Mouse (Mus musculus) lung, postnatal 0 days (tissue): ENCODE measurements at regions not wholly inside any gene's neighbourhood (a gene's known extent, or its start where the extent isn't known, plus 50 kb on each side); places are given as distances from the start of the nearest gene placed in this dataset.

ENCODE experiments used
- ATAC-seq: fragments of 200-750 bp; cut with Nextera tagmentation; 2 replicates; pipeline ENCODE4 v1.8.0; 2017; ENCODE audit warnings: moderate library complexity
- DNase-seq: peaks from one replicate; pipeline ENCODE4 v3.0.0-alpha.2; 2016; ENCODE audit warnings: low spot score
- H3K27ac ChIP-seq: fragments of 300-500 bp; sonication (generic); 2 replicates; pipeline ENCODE4 v1.5.1; 2014; ENCODE audit warnings: antibody characterized with exemption, mild to moderate bottlenecking, low read length, mixed read lengths
- H3K27me3 ChIP-seq: fragments of 300-500 bp; sonication (generic); replicated peaks from 2 replicates; pipeline ENCODE4 v1.6.1; 2014; ENCODE audit warnings: low read length, mixed read lengths; ENCODE audit not compliant: insufficient read depth
- H3K36me3 ChIP-seq: fragments of 300-500 bp; sonication (generic); 2 replicates; pipeline ENCODE4 v1.6.1; 2014; ENCODE audit warnings: low read length, mixed read lengths; ENCODE audit not compliant: insufficient read depth
- H3K4me1 ChIP-seq: fragments of 300-500 bp; sonication (generic); 2 replicates; pipeline ENCODE4 v1.6.1; 2014; ENCODE audit warnings: antibody characterized with exemption, low read depth, low read length, mixed read lengths; ENCODE audit not compliant: insufficient read depth
- H3K4me2 ChIP-seq: fragments of 300-500 bp; sonication (generic); replicated peaks from 2 replicates; pipeline ENCODE4 v1.6.1; 2014; ENCODE audit warnings: low read depth, mild to moderate bottlenecking, low read length, moderate library complexity, mixed read lengths
- H3K4me3 ChIP-seq: fragments of 300-500 bp; sonication (generic); 2 replicates; pipeline ENCODE4 v1.5.1; 2014; ENCODE audit warnings: low read depth, low read length
- H3K9ac ChIP-seq: fragments of 300-500 bp; sonication (generic); replicated peaks from 2 replicates; pipeline ENCODE4 v1.6.1; 2014; ENCODE audit warnings: low read depth, mild to moderate bottlenecking
- H3K9me3 ChIP-seq: fragments of 300-500 bp; sonication (generic); 2 replicates; pipeline ENCODE4 v1.6.1; 2016; ENCODE audit warnings: low read length, mixed read lengths
- CTCF ChIP-seq: IDR thresholded peaks from 2 replicates; pipeline ENCODE4 v1.5.1; 2016; ENCODE audit warnings: antibody characterized with exemption, mild to moderate bottlenecking
- EP300 ChIP-seq: IDR thresholded peaks from 2 replicates; pipeline ENCODE4 v1.6.1; 2016; ENCODE audit warnings: antibody characterized with exemption, mild to moderate bottlenecking, control low read depth
- WGBS: fragments of 180-500 bp; shearing (Covaris S2); extraction: QIAGEN DNeasy Blood & Tissue Kit; methylation state at CpG from one replicate; pipeline ENCODE4 v1.1.7; 2014; 5-methylcytosine and 5-hydroxymethylcytosine counted together

GRCm38 (mm10) chr15:97558725-97559124 lies 146.9 kb downstream of the Rpap3 start:
- TF ChIP-seq CTCF (no peak), EP300 (no peak)
- Histone ChIP-seq H3K27ac (no peak overlapping the region), H3K4me1 (no peaks in the 10 kb centered on the region), H3K27me3 (no peaks in the 10 kb centered on the region), H3K4me2 (no peak overlapping the region), H3K4me3 (no peak overlapping the region), H3K36me3 (no peaks in the 10 kb centered on the region), H3K9me3 (peaks cover 3% of the 10 kb centered on the region; the same call in 1 of the 2 replicates), H3K9ac (no peak overlapping the region)
- DNase-seq (no peak), ATAC-seq (no peak)
- 84% methylated on average over 7 of the region's 7 CpGs for WGBS

- ATAC-seq = no peak
- no peak for DNase-seq
- TF ChIP-seq EP300 (no peak), CTCF (peak; percentile 12; the same call in 1 of the 2 replicates)
- H3K4me2 ChIP-seq = no peak overlapping the region
- no peak overlapping the region for H3K4me3 ChIP-seq
- no peaks in the 10 kb centered on the region for H3K4me1 ChIP-seq
- no peak overlapping the region for H3K9ac ChIP-seq
- H3K27me3 ChIP-seq = no peaks in the 10 kb centered on the region
- WGBS = 81% methylated on average over 4 of the region's 4 CpGs
- H3K36me3 ChIP-seq = no peaks in the 10 kb centered on the region
- H3K9me3 ChIP-seq = no peaks in the 10 kb centered on the region
- no peak overlapping the region for H3K27ac ChIP-seq
Measured at GRCm38 (mm10) chr15:97548354-97548753, 157.3 kb downstream of the Rpap3 start.

- DNase-seq = no peak
- H3K9me3 ChIP-seq = no peaks in the 10 kb centered on the region
- TF ChIP-seq CTCF (peak; percentile 24; the same call in 1 of the 2 replicates), EP300 (no peak)
- no peak overlapping the region for H3K4me3 ChIP-seq
- H3K9ac ChIP-seq = no peak overlapping the region
- H3K36me3 ChIP-seq = no peaks in the 10 kb centered on the region
- no peaks in the 10 kb centered on the region for H3K27me3 ChIP-seq
- no peak overlapping the region for H3K27ac ChIP-seq
- no peak for ATAC-seq
- WGBS = 88% methylated on average over 11 of the region's 11 CpGs
- no peaks in the 10 kb centered on the region for H3K4me1 ChIP-seq
- no peak overlapping the region for H3K4me2 ChIP-seq
Measured at GRCm38 (mm10) chr15:97545034-97545433, 160.6 kb downstream of the Rpap3 start.

GRCm38 (mm10) chr15:97541646-97542045 lies 164.0 kb downstream of the Rpap3 start:
- ATAC-seq = peak; percentile 17; the same call in 1 of the 2 replicates
- Histone ChIP-seq H3K4me1 (no peaks in the 10 kb centered on the region), H3K27me3 (no peaks in the 10 kb centered on the region), H3K9ac (no peak overlapping the region), H3K36me3 (no peaks in the 10 kb centered on the region), H3K4me3 (no peak overlapping the region), H3K9me3 (no peaks in the 10 kb centered on the region), H3K4me2 (no peak overlapping the region), H3K27ac (no peak overlapping the region)
- TF ChIP-seq EP300 (no peak), CTCF (no peak)
- DNase-seq = peak; percentile 13
- 64% methylated on average over 9 of the region's 9 CpGs for WGBS

GRCm38 (mm10) chr15:97536145-97536544 lies 169.5 kb downstream of the Rpap3 start:
- Histone ChIP-seq H3K4me2 (no peak overlapping the region), H3K27me3 (no peaks in the 10 kb centered on the region), H3K4me1 (no peaks in the 10 kb centered on the region), H3K9ac (no peak overlapping the region), H3K9me3 (no peaks in the 10 kb centered on the region), H3K36me3 (no peaks in the 10 kb centered on the region), H3K4me3 (no peak overlapping the region), H3K27ac (no peak overlapping the region)
- ATAC-seq (no peak), DNase-seq (no peak)
- TF ChIP-seq CTCF (peak; percentile 26), EP300 (no peak)
- WGBS = 93% methylated on average over 12 of the region's 12 CpGs

- Histone ChIP-seq H3K27me3 (no peaks in the 10 kb centered on the region), H3K27ac (no peak overlapping the region), H3K4me1 (no peaks in the 10 kb centered on the region), H3K4me2 (no peak overlapping the region), H3K9me3 (no peaks in the 10 kb centered on the region), H3K4me3 (no peak overlapping the region), H3K36me3 (no peaks in the 10 kb centered on the region), H3K9ac (no peak overlapping the region)
- 70% methylated on average over 5 of the region's 5 CpGs for WGBS
- TF ChIP-seq EP300 (no peak), CTCF (no peak)
- ATAC-seq (no peak), DNase-seq (no peak)
Measured at GRCm38 (mm10) chr15:97534878-97535277, 170.7 kb downstream of the Rpap3 start.
